Mouse (Mus musculus) heart, embryonic 12.5 days (tissue): ENCODE measurements around the gene Fbln2. TPM values are rescaled to one million over a fixed set of nuclear protein-coding genes. Genes with fewer than 3 reads are reported as not detected.

Source experiments
- ATAC-seq: fragments of 200-750 bp; cut with Nextera tagmentation; 2 replicates; pipeline ENCODE4 v1.8.0; 2017; ENCODE audit warnings: moderate TSS enrichment, moderate library complexity; ENCODE audit not compliant: insufficient number of reproducible peaks, low FRiP score
- H3K27ac ChIP-seq: fragments of 300-500 bp; sonication (generic); 2 replicates; pipeline ENCODE4 v1.5.1; 2016; ENCODE audit warnings: mild to moderate bottlenecking, moderate library complexity; ENCODE audit not compliant: poor library complexity, severe bottlenecking
- H3K27me3 ChIP-seq: fragments of 300-500 bp; sonication (generic); replicated peaks from 2 replicates; pipeline ENCODE4 v1.6.1; 2016; ENCODE audit warnings: mild to moderate bottlenecking, moderate library complexity
- H3K36me3 ChIP-seq: fragments of 300-500 bp; sonication (generic); 2 replicates; pipeline ENCODE4 v1.6.1; 2016; ENCODE audit warnings: mild to moderate bottlenecking, moderate library complexity
- H3K4me1 ChIP-seq: fragments of 300-500 bp; sonication (generic); replicated peaks from 2 replicates; pipeline ENCODE4 v1.6.1; 2016; ENCODE audit warnings: mild to moderate bottlenecking
- H3K4me2 ChIP-seq: fragments of 300-500 bp; sonication (generic); 2 replicates; pipeline ENCODE4 v1.6.1; 2016; ENCODE audit warnings: mild to moderate bottlenecking, moderate library complexity
- H3K4me3 ChIP-seq: fragments of 300-500 bp; sonication (generic); 2 replicates; pipeline ENCODE4 v1.5.1; 2016; ENCODE audit warnings: mild to moderate bottlenecking
- H3K9ac ChIP-seq: fragments of 300-500 bp; sonication (generic); 2 replicates; pipeline ENCODE4 v1.6.1; 2016; ENCODE audit warnings: mild to moderate bottlenecking, moderate library complexity
- H3K9me3 ChIP-seq: fragments of 300-500 bp; sonication (generic); replicated peaks from 2 replicates; pipeline ENCODE4 v1.6.1; 2016; ENCODE audit warnings: mild to moderate bottlenecking, moderate library complexity
- WGBS: fragments of 180-500 bp; shearing (Covaris S2); methylation state at CpG from one replicate; pipeline ENCODE4 v1.1.7; 2016; 5-methylcytosine and 5-hydroxymethylcytosine counted together
- polyA plus RNA-seq: library from polyadenylated mRNA; unstranded; fragments of >200 nt; fragmentation: Nextera tagmentation; extraction: Ambion mirVana; gene quantifications from 2 replicates; pipeline ENCODE4 v1.2.1, GENCODE M21; 2016

Fbln2 gene
- polyA plus RNA-seq, 1 experiment from 2014 or later, result 210 TPM

GRCm38 (mm10) chr6:91288961-91289360 lies 76.7 kb downstream of the Fbln2 start:
- Histone ChIP-seq H3K9ac (no peak overlapping the region), H3K27me3 (peaks cover 98% of the 10 kb centered on the region), H3K4me1 (peaks cover 13% of the 10 kb centered on the region), H3K36me3 (no peaks in the 10 kb centered on the region), H3K9me3 (no peaks in the 10 kb centered on the region), H3K4me3 (no peak overlapping the region), H3K27ac (no peak overlapping the region), H3K4me2 (no peak overlapping the region)
- 45% methylated on average over 1 of the region's 1 CpGs for WGBS
- no peak for ATAC-seq

GRCm38 (mm10) chr6:91290937-91291336 lies 78.7 kb downstream of the Fbln2 start:
- no peak for ATAC-seq
- WGBS, result 67% methylated on average over 10 of the region's 10 CpGs
- Histone ChIP-seq H3K4me2 (no peak overlapping the region), H3K4me1 (peaks cover under 1% of the 10 kb centered on the region; the same call in 1 of the 2 replicates), H3K36me3 (no peaks in the 10 kb centered on the region), H3K9ac (no peak overlapping the region), H3K9me3 (no peaks in the 10 kb centered on the region), H3K4me3 (no peak overlapping the region), H3K27me3 (peaks cover 95% of the 10 kb centered on the region), H3K27ac (no peak overlapping the region)

GRCm38 (mm10) chr6:91295431-91295830 lies 83.2 kb downstream of the Fbln2 start:
- no peak overlapping the region for H3K4me3 ChIP-seq
- no peak overlapping the region for H3K27ac ChIP-seq
- no peak overlapping the region for H3K9ac ChIP-seq
- WGBS, result 69% methylated on average over 4 of the region's 4 CpGs
- H3K4me2 ChIP-seq, result no peak overlapping the region
- peaks cover 91% of the 10 kb centered on the region for H3K27me3 ChIP-seq
- no peaks in the 10 kb centered on the region for H3K36me3 ChIP-seq
- no peak for ATAC-seq
- no peaks in the 10 kb centered on the region for H3K9me3 ChIP-seq
- H3K4me1 ChIP-seq, result no peaks in the 10 kb centered on the region

- Histone ChIP-seq H3K4me2 (no peak overlapping the region), H3K27ac (no peak overlapping the region), H3K27me3 (peaks cover 84% of the 10 kb centered on the region), H3K9ac (no peak overlapping the region), H3K9me3 (no peaks in the 10 kb centered on the region), H3K4me3 (no peak overlapping the region), H3K36me3 (no peaks in the 10 kb centered on the region), H3K4me1 (peaks cover 4% of the 10 kb centered on the region; the same call in 1 of the 2 replicates)
- no peak for ATAC-seq
- 65% methylated on average over 6 of the region's 6 CpGs for WGBS
Observed at GRCm38 (mm10) chr6:91298828-91299227, 86.6 kb downstream of the Fbln2 start.

GRCm38 (mm10) chr6:91300079-91300478 lies 87.8 kb downstream of the Fbln2 start:
- no peaks in the 10 kb centered on the region for H3K36me3 ChIP-seq
- no peak for ATAC-seq
- H3K4me2 ChIP-seq, result no peak overlapping the region
- no peaks in the 10 kb centered on the region for H3K9me3 ChIP-seq
- no peak overlapping the region for H3K4me3 ChIP-seq
- H3K4me1 ChIP-seq, result peaks cover 10% of the 10 kb centered on the region
- H3K27me3 ChIP-seq, result peaks cover 77% of the 10 kb centered on the region
- WGBS, result 39% methylated on average over 3 of the region's 3 CpGs
- H3K27ac ChIP-seq, result no peak overlapping the region
- no peak overlapping the region for H3K9ac ChIP-seq

- no peaks in the 10 kb centered on the region for H3K9me3 ChIP-seq
- H3K4me3 ChIP-seq, result no peak overlapping the region
- no peaks in the 10 kb centered on the region for H3K36me3 ChIP-seq
- peaks cover 10% of the 10 kb centered on the region for H3K4me1 ChIP-seq
- no peak overlapping the region for H3K4me2 ChIP-seq
- no peak for ATAC-seq
- WGBS, result 39% methylated on average over 1 of the region's 1 CpGs
- no peak overlapping the region for H3K27ac ChIP-seq
- no peak overlapping the region for H3K9ac ChIP-seq
- H3K27me3 ChIP-seq, result peaks cover 73% of the 10 kb centered on the region
Observed at GRCm38 (mm10) chr6:91301839-91302238, 89.6 kb downstream of the Fbln2 start.

- Histone ChIP-seq H3K27ac (no peak overlapping the region), H3K9me3 (no peaks in the 10 kb centered on the region), H3K4me2 (no peak overlapping the region), H3K4me1 (peaks cover 10% of the 10 kb centered on the region), H3K36me3 (no peaks in the 10 kb centered on the region), H3K9ac (no peak overlapping the region), H3K4me3 (no peak overlapping the region), H3K27me3 (peaks cover 73% of the 10 kb centered on the region)
- ATAC-seq, result no peak
- WGBS, result 82% methylated on average over 3 of the region's 3 CpGs
Observed at GRCm38 (mm10) chr6:91302337-91302736, 90.1 kb downstream of the Fbln2 start.

GRCm38 (mm10) chr6:91304172-91304571 lies 91.9 kb downstream of the Fbln2 start:
- H3K4me2 ChIP-seq, result no peak overlapping the region
- 14% methylated on average over 4 of the region's 4 CpGs for WGBS
- H3K4me3 ChIP-seq, result no peak overlapping the region
- H3K27ac ChIP-seq, result no peak overlapping the region
- no peak overlapping the region for H3K9ac ChIP-seq
- peaks cover 72% of the 10 kb centered on the region for H3K27me3 ChIP-seq
- peaks cover 10% of the 10 kb centered on the region for H3K4me1 ChIP-seq
- H3K9me3 ChIP-seq, result no peaks in the 10 kb centered on the region
- H3K36me3 ChIP-seq, result no peaks in the 10 kb centered on the region
- ATAC-seq, result peak; percentile 53; the same call in 1 of the 2 replicates

- Histone ChIP-seq H3K9ac (no peak overlapping the region), H3K4me2 (no peak overlapping the region), H3K4me1 (peaks cover 10% of the 10 kb centered on the region), H3K36me3 (no peaks in the 10 kb centered on the region), H3K4me3 (no peak overlapping the region), H3K9me3 (no peaks in the 10 kb centered on the region), H3K27ac (no peak overlapping the region), H3K27me3 (peaks cover 64% of the 10 kb centered on the region)
- ATAC-seq, result no peak
- 50% methylated on average over 1 of the region's 1 CpGs for WGBS
Observed at GRCm38 (mm10) chr6:91307972-91308371, 95.7 kb downstream of the Fbln2 start.

GRCm38 (mm10) chr6:91311204-91311603 lies 98.9 kb downstream of the Fbln2 start:
- Histone ChIP-seq H3K4me1 (no peaks in the 10 kb centered on the region), H3K27me3 (peaks cover 48% of the 10 kb centered on the region), H3K4me3 (no peak overlapping the region), H3K9me3 (no peaks in the 10 kb centered on the region), H3K9ac (no peak overlapping the region), H3K36me3 (no peaks in the 10 kb centered on the region), H3K4me2 (no peak overlapping the region), H3K27ac (no peak overlapping the region)
- ATAC-seq, result no peak
- WGBS, result 84% methylated on average over 5 of the region's 5 CpGs

GRCm38 (mm10) chr6:91312491-91312890 lies 100.2 kb downstream of the Fbln2 start:
- no peak for ATAC-seq
- Histone ChIP-seq H3K4me1 (no peaks in the 10 kb centered on the region), H3K27ac (no peak overlapping the region), H3K4me3 (no peak overlapping the region), H3K4me2 (no peak overlapping the region), H3K36me3 (no peaks in the 10 kb centered on the region), H3K27me3 (peaks cover 38% of the 10 kb centered on the region), H3K9ac (no peak overlapping the region), H3K9me3 (0 out of 2 replicates have a peak, but pooled peaks cover 2% of the 10 kb centered on the region)
- 68% methylated on average over 9 of the region's 9 CpGs for WGBS
